Mouse (Mus musculus) c-Kit-positive CD71-negative TER-119-negative erythroid progenitor cells, embryonic 14.5 days (primary cell): ENCODE measurements around the gene Adamts8.

ENCODE experiments used
- DNase-seq: peaks from one replicate; pipeline ENCODE4 v3.0.0-alpha.2; 2013; ENCODE audit warnings: low read depth

The Adamts8 gene

GRCm38 (mm10) chr9:30942512-30943313, at the start of gene Adamts8:
Gene Adamts8, plus strand, starts transcription at chr9:30942562.
- DNase-seq, result no peak

- DNase-seq, result no peak
These were observed 46.7 kb upstream of the Adamts8 start for GRCm38 (mm10) chr9:30895618-30896017.

- no peak for DNase-seq
These were observed 45.6 kb upstream of the Adamts8 start for GRCm38 (mm10) chr9:30896752-30897151.

- DNase-seq, result no peak
These were observed 45.2 kb upstream of the Adamts8 start for GRCm38 (mm10) chr9:30897169-30897568.

- DNase-seq, result no peak
These were observed 40.2 kb upstream of the Adamts8 start for GRCm38 (mm10) chr9:30902152-30902551.

GRCm38 (mm10) chr9:30902641-30903040, 39.7 kb upstream of the Adamts8 start:
- no peak for DNase-seq

GRCm38 (mm10) chr9:30903266-30903665, 39.1 kb upstream of the Adamts8 start:
- no peak for DNase-seq

- DNase-seq, result no peak
These were observed 36.5 kb upstream of the Adamts8 start for GRCm38 (mm10) chr9:30905861-30906260.

GRCm38 (mm10) chr9:30906426-30906825, 35.9 kb upstream of the Adamts8 start:
- no peak for DNase-seq

- no peak for DNase-seq
These were observed 34.6 kb upstream of the Adamts8 start for GRCm38 (mm10) chr9:30907677-30908295.

GRCm38 (mm10) chr9:30908296-30908690, 34.1 kb upstream of the Adamts8 start:
- DNase-seq, result no peak

GRCm38 (mm10) chr9:30908973-30909372, 33.4 kb upstream of the Adamts8 start:
- no peak for DNase-seq

- no peak for DNase-seq
These were observed 31.9 kb upstream of the Adamts8 start for GRCm38 (mm10) chr9:30910491-30910890.

- DNase-seq, result no peak
These were observed 30.2 kb upstream of the Adamts8 start for GRCm38 (mm10) chr9:30912161-30912560.

- no peak for DNase-seq
These were observed 28.9 kb upstream of the Adamts8 start for GRCm38 (mm10) chr9:30913429-30913828.

- DNase-seq, result no peak
These were observed 28.1 kb upstream of the Adamts8 start for GRCm38 (mm10) chr9:30914241-30914640.

GRCm38 (mm10) chr9:30916266-30916968, 25.9 kb upstream of the Adamts8 start:
- no peak for DNase-seq

- DNase-seq, result no peak
These were observed 23.7 kb upstream of the Adamts8 start for GRCm38 (mm10) chr9:30918466-30919356.

GRCm38 (mm10) chr9:30919686-30920085, 22.7 kb upstream of the Adamts8 start:
- DNase-seq, result no peak

GRCm38 (mm10) chr9:30920736-30921135, 21.6 kb upstream of the Adamts8 start:
- DNase-seq, result no peak

- no peak for DNase-seq
These were observed 20.9 kb upstream of the Adamts8 start for GRCm38 (mm10) chr9:30921261-30922103.
